Mouse (Mus musculus) G1E-ER4 (cell line): Measurements from ENCODE around the gene Npc1l1. TPM values are rescaled to one million over a fixed set of nuclear protein-coding genes. Genes with fewer than 3 reads are reported as not detected.

Source experiments
- GATA1 ChIP-seq: IDR thresholded peaks from one replicate; pipeline ENCODE4 v1.8.0; 2012; ENCODE audit warnings: low read length, inconsistent platforms
- polyA plus RNA-seq: library from polyadenylated mRNA; stranded (reverse); fragments of >175 nt; gene quantifications from 2 replicates; pipeline ENCODE4 v1.2.3, GENCODE M21; 2012

Gene Npc1l1
- polyA plus RNA-seq, 1 experiment, result not detected

GRCm38 (mm10) chr11:6222187-6222586 lies 7.8 kb downstream of the Npc1l1 start:
- TF ChIP-seq GATA1, result no peak

- no peak for TF ChIP-seq GATA1
Measured at GRCm38 (mm10) chr11:6219967-6220366, 10.0 kb downstream of the Npc1l1 start.

- no peak for TF ChIP-seq GATA1
Measured at GRCm38 (mm10) chr11:6218189-6218896, 11.6 kb downstream of the Npc1l1 start.

GRCm38 (mm10) chr11:6216834-6217233 lies 13.1 kb downstream of the Npc1l1 start:
- TF ChIP-seq GATA1, result no peak

GRCm38 (mm10) chr11:6208158-6208557 lies 21.8 kb downstream of the Npc1l1 start:
- no peak for TF ChIP-seq GATA1

- no peak for TF ChIP-seq GATA1
Measured at GRCm38 (mm10) chr11:6207090-6207489, 22.9 kb downstream of the Npc1l1 start.

GRCm38 (mm10) chr11:6200570-6200969 lies 29.4 kb downstream of the Npc1l1 start:
- TF ChIP-seq GATA1, result no peak

GRCm38 (mm10) chr11:6200087-6200569 lies 29.8 kb downstream of the Npc1l1 start, which contains the start of gene Nudcd3:
Gene Nudcd3, minus strand, starts transcription at chr11:6200415.
- TF ChIP-seq GATA1, result no peak

GRCm38 (mm10) chr11:6199410-6200086 lies 30.4 kb downstream of the Npc1l1 start, which contains the start of gene A730071L15Rik:
Gene A730071L15Rik, plus strand, starts transcription at chr11:6200029.
- no peak for TF ChIP-seq GATA1

GRCm38 (mm10) chr11:6198449-6198848 lies 31.5 kb downstream of the Npc1l1 start:
- TF ChIP-seq GATA1, result no peak

GRCm38 (mm10) chr11:6196780-6197179 lies 33.2 kb downstream of the Npc1l1 start:
- no peak for TF ChIP-seq GATA1

- no peak for TF ChIP-seq GATA1
Measured at GRCm38 (mm10) chr11:6187878-6188277, 42.1 kb downstream of the Npc1l1 start.

- no peak for TF ChIP-seq GATA1
Measured at GRCm38 (mm10) chr11:6187399-6187798, 42.5 kb downstream of the Npc1l1 start.

- no peak for TF ChIP-seq GATA1
Measured at GRCm38 (mm10) chr11:6184202-6184935, 45.6 kb downstream of the Npc1l1 start.

GRCm38 (mm10) chr11:6183246-6183645 lies 46.7 kb downstream of the Npc1l1 start:
- TF ChIP-seq GATA1, result no peak

- no peak for TF ChIP-seq GATA1
Measured at GRCm38 (mm10) chr11:6180811-6181399, 49.0 kb downstream of the Npc1l1 start.

- TF ChIP-seq GATA1, result no peak
Measured at GRCm38 (mm10) chr11:6179194-6179593, 50.7 kb downstream of the Npc1l1 start.
